Mouse (Mus musculus): Measurements from ENCODE around the gene Grxcr1. TPM values are rescaled to one million over a fixed set of nuclear protein-coding genes. Genes with fewer than 3 reads are reported as not detected.

Grxcr1 gene
- polyA plus RNA-seq, 1 experiment from 2014 or later = not detected

DNA sequence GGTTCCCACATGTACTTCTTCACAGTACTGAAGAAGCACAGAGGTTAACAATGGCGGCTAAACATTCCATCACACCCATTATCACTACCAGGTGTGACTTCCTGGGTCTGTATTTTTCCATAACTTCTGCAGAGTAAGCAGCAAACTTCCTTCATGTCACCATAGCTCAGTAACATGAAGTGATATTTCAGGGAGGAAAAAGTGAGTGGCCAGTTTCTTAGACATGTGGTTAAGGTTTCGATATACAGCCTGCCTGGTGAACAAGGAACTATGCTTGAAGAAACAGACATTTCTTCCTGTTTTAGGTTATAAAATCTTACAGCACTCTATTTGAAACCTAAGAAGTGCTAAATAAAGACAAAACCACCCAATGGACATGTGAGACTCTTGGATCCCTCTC, 1.7 kb downstream of the Grxcr1 start:
- Histone ChIP-seq H3K27ac (no peak overlapping the region), H3K4me3 (replicated peaks) (no peak overlapping the region), H3K36me3 (no peaks in the 10 kb centered on the region), H3K9ac (replicated peaks) (no peak overlapping the region), H3K27me3 (no peaks in the 10 kb centered on the region), H3K9me3 (no peaks in the 10 kb centered on the region), H3K4me1 (replicated peaks) (no peaks in the 10 kb centered on the region), H3K4me2 (no peak overlapping the region)
- ATAC-seq (ENCODE audit: insufficient number of reproducible peaks, insufficient read depth, low FRiP score, low TSS enrichment, low read depth) = no peak
- 82% methylated on average over 2 of the region's 2 CpGs for WGBS

- Histone ChIP-seq H3K4me3 (replicated peaks) (no peak overlapping the region), H3K9ac (replicated peaks) (no peak overlapping the region), H3K27me3 (no peaks in the 10 kb centered on the region), H3K4me1 (replicated peaks) (no peaks in the 10 kb centered on the region), H3K36me3 (no peaks in the 10 kb centered on the region), H3K4me2 (no peak overlapping the region), H3K9me3 (no peaks in the 10 kb centered on the region), H3K27ac (no peak overlapping the region)
- WGBS = 88% methylated on average over 2 of the region's 2 CpGs
- no peak for ATAC-seq (ENCODE audit: insufficient number of reproducible peaks, insufficient read depth, low FRiP score, low TSS enrichment, low read depth)
These were observed 7.4 kb downstream of the Grxcr1 start for GRCm38 (mm10) chr5:68039077-68039476.

DNA sequence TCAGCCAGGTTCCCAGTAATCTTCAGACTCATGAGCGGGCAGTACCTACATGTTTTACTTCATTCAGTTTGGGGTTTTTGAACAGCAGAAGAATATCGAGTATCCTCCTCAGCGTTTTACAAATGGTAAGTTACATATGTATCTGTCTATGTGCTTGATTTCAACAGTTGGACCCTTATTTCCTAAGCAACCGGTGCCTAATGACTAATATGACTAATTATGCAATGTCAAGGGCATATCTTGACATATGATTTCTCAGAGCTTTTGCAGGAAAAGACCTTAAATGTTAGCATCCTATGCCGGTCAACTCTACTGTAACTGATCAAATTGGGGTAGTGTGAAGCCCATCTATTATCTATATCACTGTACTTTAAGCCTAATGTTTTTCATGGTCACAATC, 11.7 kb downstream of the Grxcr1 start:
- H3K4me2 ChIP-seq = no peak overlapping the region
- no peaks in the 10 kb centered on the region for H3K4me1 ChIP-seq (replicated peaks)
- ATAC-seq (ENCODE audit: insufficient number of reproducible peaks, insufficient read depth, low FRiP score, low TSS enrichment, low read depth) = no peak
- H3K27ac ChIP-seq = no peak overlapping the region
- H3K36me3 ChIP-seq = no peaks in the 10 kb centered on the region
- H3K4me3 ChIP-seq (replicated peaks) = no peak overlapping the region
- WGBS = 91% methylated on average over 5 of the region's 5 CpGs
- H3K27me3 ChIP-seq = no peaks in the 10 kb centered on the region
- no peak overlapping the region for H3K9ac ChIP-seq (replicated peaks)
- H3K9me3 ChIP-seq = no peaks in the 10 kb centered on the region

- Histone ChIP-seq H3K4me1 (replicated peaks) (no peaks in the 10 kb centered on the region), H3K27ac (no peak overlapping the region), H3K4me2 (no peak overlapping the region), H3K9me3 (no peaks in the 10 kb centered on the region), H3K9ac (replicated peaks) (no peak overlapping the region), H3K36me3 (no peaks in the 10 kb centered on the region), H3K4me3 (replicated peaks) (no peak overlapping the region), H3K27me3 (no peaks in the 10 kb centered on the region)
- no peak for ATAC-seq (ENCODE audit: insufficient number of reproducible peaks, insufficient read depth, low FRiP score, low TSS enrichment, low read depth)
- WGBS = 56% methylated on average over 4 of the region's 4 CpGs
These were observed 17.1 kb downstream of the Grxcr1 start for GRCm38 (mm10) chr5:68048783-68049182.

DNA sequence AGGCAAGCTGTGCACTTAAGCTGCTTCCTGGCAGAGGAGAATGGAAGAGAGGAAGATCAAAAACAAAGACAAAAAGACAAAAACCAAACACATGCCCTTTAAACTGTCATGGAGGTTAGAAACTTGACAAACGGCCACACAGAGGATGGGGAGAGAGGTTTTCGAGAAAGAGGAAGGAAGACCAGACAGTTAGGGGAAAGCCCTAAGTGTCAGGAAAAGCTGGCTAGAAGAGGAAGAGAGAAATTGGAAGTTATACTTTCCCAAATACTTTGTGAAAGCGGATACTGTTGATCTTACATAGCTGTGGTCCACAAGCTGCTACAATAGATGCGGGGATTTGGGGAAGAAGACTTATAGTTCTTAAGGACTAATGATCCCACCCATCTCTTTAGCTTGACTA, 17.9 kb downstream of the Grxcr1 start:
- 48% methylated on average over 4 of the region's 4 CpGs for WGBS
- Histone ChIP-seq H3K27me3 (no peaks in the 10 kb centered on the region), H3K4me1 (replicated peaks) (no peaks in the 10 kb centered on the region), H3K4me2 (no peak overlapping the region), H3K9me3 (no peaks in the 10 kb centered on the region), H3K9ac (replicated peaks) (no peak overlapping the region), H3K4me3 (replicated peaks) (no peak overlapping the region), H3K36me3 (no peaks in the 10 kb centered on the region), H3K27ac (no peak overlapping the region)
- no peak for ATAC-seq (ENCODE audit: insufficient number of reproducible peaks, insufficient read depth, low FRiP score, low TSS enrichment, low read depth)

DNA sequence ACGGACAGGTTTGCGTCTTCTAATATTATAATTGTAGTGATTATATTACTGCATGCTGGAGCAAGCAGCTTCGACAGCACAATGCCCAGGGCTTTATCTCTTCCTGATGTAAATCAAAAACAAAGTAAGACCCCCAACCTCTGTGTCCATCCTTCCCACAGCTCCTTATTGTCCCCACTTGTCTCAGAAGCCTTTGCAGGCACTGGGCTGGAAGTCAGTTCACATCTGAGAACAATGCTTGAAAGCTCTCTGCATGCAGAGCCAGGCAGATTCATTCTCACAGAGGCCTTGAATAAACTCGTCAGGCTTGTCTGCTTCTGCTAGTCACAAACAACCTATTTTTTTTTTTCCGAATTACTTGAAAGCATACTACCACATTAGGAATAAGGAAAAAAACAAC, 19.5 kb downstream of the Grxcr1 start:
- H3K4me2 ChIP-seq = no peak overlapping the region
- no peak for ATAC-seq (ENCODE audit: insufficient number of reproducible peaks, insufficient read depth, low FRiP score, low TSS enrichment, low read depth)
- H3K4me3 ChIP-seq (replicated peaks) = no peak overlapping the region
- 73% methylated on average over 5 of the region's 5 CpGs for WGBS
- H3K9me3 ChIP-seq = no peaks in the 10 kb centered on the region
- H3K36me3 ChIP-seq = no peaks in the 10 kb centered on the region
- no peak overlapping the region for H3K27ac ChIP-seq
- H3K4me1 ChIP-seq (replicated peaks) = no peaks in the 10 kb centered on the region
- no peak overlapping the region for H3K9ac ChIP-seq (replicated peaks)
- H3K27me3 ChIP-seq = no peaks in the 10 kb centered on the region

DNA sequence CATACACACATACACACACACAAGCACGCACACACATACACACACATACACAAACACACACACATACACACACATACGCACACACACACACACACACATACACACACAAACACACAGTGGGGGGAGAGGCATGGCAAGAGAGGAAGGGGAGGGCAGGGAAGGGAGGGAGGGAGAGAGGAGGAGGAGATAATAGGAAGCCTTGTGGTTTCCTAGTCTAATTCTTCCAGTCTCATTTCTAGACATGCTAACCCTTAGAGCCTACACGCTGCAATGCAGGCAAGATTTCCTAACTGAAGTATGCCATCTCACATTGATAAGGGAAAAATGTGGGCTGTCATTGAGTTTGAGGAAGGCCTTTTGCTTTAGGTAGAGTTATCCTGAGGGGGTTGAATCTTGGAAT, 25.9 kb downstream of the Grxcr1 start:
- H3K36me3 ChIP-seq = no peaks in the 10 kb centered on the region
- no peak overlapping the region for H3K4me3 ChIP-seq (replicated peaks)
- no peaks in the 10 kb centered on the region for H3K4me1 ChIP-seq (replicated peaks)
- H3K9ac ChIP-seq (replicated peaks) = no peak overlapping the region
- no peak overlapping the region for H3K4me2 ChIP-seq
- H3K9me3 ChIP-seq = no peaks in the 10 kb centered on the region
- H3K27ac ChIP-seq = no peak overlapping the region
- H3K27me3 ChIP-seq = no peaks in the 10 kb centered on the region
- WGBS = 97% methylated on average over 3 of the region's 3 CpGs
- ATAC-seq (ENCODE audit: insufficient number of reproducible peaks, insufficient read depth, low FRiP score, low TSS enrichment, low read depth) = no peak

GRCm38 (mm10) chr5:68068694-68069093, 37.1 kb downstream of the Grxcr1 start:
- no peaks in the 10 kb centered on the region for H3K9me3 ChIP-seq
- ATAC-seq (ENCODE audit: insufficient number of reproducible peaks, insufficient read depth, low FRiP score, low TSS enrichment, low read depth) = no peak
- WGBS = 38% methylated on average over 4 of the region's 4 CpGs
- no peaks in the 10 kb centered on the region for H3K27me3 ChIP-seq
- no peak overlapping the region for H3K27ac ChIP-seq
- H3K4me2 ChIP-seq = no peak overlapping the region
- H3K4me1 ChIP-seq (replicated peaks) = no peaks in the 10 kb centered on the region
- no peak overlapping the region for H3K4me3 ChIP-seq (replicated peaks)
- no peak overlapping the region for H3K9ac ChIP-seq (replicated peaks)
- H3K36me3 ChIP-seq = no peaks in the 10 kb centered on the region

DNA sequence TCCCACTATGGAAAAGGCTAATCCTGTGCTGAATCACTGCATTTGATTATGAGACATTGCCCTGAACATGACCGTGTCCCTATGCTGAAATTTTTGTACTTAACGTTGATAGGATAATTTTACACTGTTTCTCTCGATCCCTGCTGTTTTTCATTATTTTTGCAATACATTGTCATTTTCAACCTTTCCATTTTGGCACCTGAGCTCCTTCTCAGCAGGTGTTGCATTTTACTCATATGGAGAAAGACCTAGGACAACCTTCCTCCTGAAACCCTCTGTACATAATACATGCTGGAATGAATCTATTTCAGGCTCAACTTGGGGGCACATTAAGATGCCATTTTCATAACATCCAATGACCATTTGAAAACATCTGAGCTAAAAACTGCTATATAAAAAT, 38.7 kb downstream of the Grxcr1 start:
- H3K36me3 ChIP-seq = no peaks in the 10 kb centered on the region
- WGBS = 87% methylated on average over 3 of the region's 3 CpGs
- H3K27me3 ChIP-seq = no peaks in the 10 kb centered on the region
- no peak overlapping the region for H3K4me3 ChIP-seq (replicated peaks)
- H3K9me3 ChIP-seq = no peaks in the 10 kb centered on the region
- no peak overlapping the region for H3K9ac ChIP-seq (replicated peaks)
- H3K27ac ChIP-seq = no peak overlapping the region
- no peak for ATAC-seq (ENCODE audit: insufficient number of reproducible peaks, insufficient read depth, low FRiP score, low TSS enrichment, low read depth)
- no peak overlapping the region for H3K4me2 ChIP-seq
- no peaks in the 10 kb centered on the region for H3K4me1 ChIP-seq (replicated peaks)

DNA sequence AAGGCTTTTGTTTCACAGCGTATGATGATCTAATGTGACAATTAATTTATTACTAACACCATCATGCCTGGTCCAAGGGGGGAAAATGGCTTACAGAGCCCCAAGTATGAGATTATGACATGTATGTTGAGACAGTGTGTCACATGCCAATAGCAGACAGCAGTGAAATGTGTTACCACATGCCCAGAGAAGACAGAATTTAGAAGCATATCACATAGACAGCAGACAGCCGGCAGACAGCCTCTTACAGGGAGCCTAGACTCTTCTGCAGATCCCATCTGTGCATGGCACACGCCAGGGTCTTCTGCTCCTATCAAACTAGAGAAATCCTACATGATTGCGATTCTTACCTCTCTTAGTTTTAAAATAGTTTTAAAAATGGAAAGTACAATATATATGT, 40.2 kb downstream of the Grxcr1 start:
- no peaks in the 10 kb centered on the region for H3K9me3 ChIP-seq
- WGBS = 87% methylated on average over 4 of the region's 4 CpGs

GRCm38 (mm10) chr5:68086535-68087098, 55.0 kb downstream of the Grxcr1 start:
- Histone ChIP-seq H3K27me3 (no peaks in the 10 kb centered on the region), H3K9ac (replicated peaks) (no peak overlapping the region), H3K4me1 (replicated peaks) (no peaks in the 10 kb centered on the region), H3K36me3 (no peaks in the 10 kb centered on the region), H3K9me3 (no peaks in the 10 kb centered on the region), H3K27ac (no peak overlapping the region), H3K4me3 (replicated peaks) (no peak overlapping the region), H3K4me2 (no peak overlapping the region)
- 82% methylated on average over 7 of the region's 7 CpGs for WGBS
- ATAC-seq (ENCODE audit: insufficient number of reproducible peaks, insufficient read depth, low FRiP score, low TSS enrichment, low read depth) = no peak

More for the DNA sequence above, 40.2 kb downstream of the Grxcr1 start:
- no peak for ATAC-seq (ENCODE audit: insufficient number of reproducible peaks, insufficient read depth, low FRiP score, low TSS enrichment, low read depth)
- no peak overlapping the region for H3K9ac ChIP-seq (replicated peaks)
- no peak overlapping the region for H3K4me3 ChIP-seq (replicated peaks)
- H3K4me2 ChIP-seq = no peak overlapping the region
- H3K27me3 ChIP-seq = no peaks in the 10 kb centered on the region
- H3K36me3 ChIP-seq = no peaks in the 10 kb centered on the region
- no peaks in the 10 kb centered on the region for H3K4me1 ChIP-seq (replicated peaks)
- no peak overlapping the region for H3K27ac ChIP-seq

- Histone ChIP-seq H3K4me1 (replicated peaks) (no peaks in the 10 kb centered on the region), H3K27ac (no peak overlapping the region), H3K4me2 (no peak overlapping the region), H3K9me3 (no peaks in the 10 kb centered on the region), H3K36me3 (no peaks in the 10 kb centered on the region), H3K9ac (replicated peaks) (no peak overlapping the region), H3K27me3 (no peaks in the 10 kb centered on the region), H3K4me3 (replicated peaks) (no peak overlapping the region)
- 64% methylated on average over 3 of the region's 3 CpGs for WGBS
- ATAC-seq (ENCODE audit: insufficient number of reproducible peaks, insufficient read depth, low FRiP score, low TSS enrichment, low read depth) = no peak
These were observed 55.5 kb downstream of the Grxcr1 start for GRCm38 (mm10) chr5:68087174-68087573.
